Mouse (Mus musculus) midbrain, embryonic 11.5 days (tissue): ENCODE measurements around the gene Wdfy2. TPM values are rescaled to one million over a fixed set of nuclear protein-coding genes. Genes with fewer than 3 reads are reported as not detected.

Source experiments
- ATAC-seq: fragments of 200-750 bp; cut with Nextera tagmentation; 2 replicates; pipeline ENCODE4 v1.8.0; 2017; ENCODE audit warnings: moderate TSS enrichment, moderate library complexity; ENCODE audit not compliant: low FRiP score
- DNase-seq: peaks from one replicate; pipeline ENCODE4 v3.0.0; 2015; ENCODE audit warnings: low spot score; ENCODE audit errors: missing footprints
- H3K27ac ChIP-seq: fragments of 300-500 bp; sonication (generic); 2 replicates; pipeline ENCODE4 v1.5.1; 2014; ENCODE audit warnings: low read depth, low read length
- H3K27me3 ChIP-seq: fragments of 300-500 bp; sonication (generic); 2 replicates; pipeline ENCODE4 v1.6.1; 2014; ENCODE audit warnings: mild to moderate bottlenecking, low read length, moderate library complexity, mixed read lengths; ENCODE audit not compliant: control insufficient read depth, insufficient read depth
- H3K36me3 ChIP-seq: fragments of 300-500 bp; sonication (generic); 2 replicates; pipeline ENCODE4 v1.6.1; 2014; ENCODE audit warnings: mild to moderate bottlenecking, low read length, moderate library complexity, mixed read lengths; ENCODE audit not compliant: control insufficient read depth, insufficient read depth
- H3K4me1 ChIP-seq: fragments of 300-500 bp; sonication (generic); 2 replicates; pipeline ENCODE4 v1.6.1; 2014; ENCODE audit warnings: low read length; ENCODE audit not compliant: control insufficient read depth, insufficient read depth
- H3K4me2 ChIP-seq: fragments of 300-500 bp; sonication (generic); 2 replicates; pipeline ENCODE4 v1.6.1; 2014; ENCODE audit warnings: mild to moderate bottlenecking, moderate library complexity
- H3K4me3 ChIP-seq: fragments of 300-500 bp; sonication (generic); 2 replicates; pipeline ENCODE4 v1.5.1; 2014; ENCODE audit warnings: low read depth, low read length
- H3K9ac ChIP-seq: fragments of 300-500 bp; sonication (generic); 2 replicates; pipeline ENCODE4 v1.6.1; 2014; ENCODE audit warnings: low read length
- H3K9me3 ChIP-seq: fragments of 300-500 bp; sonication (generic); 2 replicates; pipeline ENCODE4 v1.6.1; 2016; ENCODE audit warnings: low read length; ENCODE audit not compliant: control insufficient read depth
- WGBS: fragments of 180-500 bp; shearing (Covaris S2); extraction: QIAGEN DNeasy Blood & Tissue Kit; methylation state at CpG from one replicate; pipeline ENCODE4 v1.1.7; 2014; 5-methylcytosine and 5-hydroxymethylcytosine counted together
- polyA plus RNA-seq: library from polyadenylated mRNA; unstranded; fragments of >200 nt; fragmentation: Nextera tagmentation; extraction: Ambion mirVana; gene quantifications from 2 replicates; pipeline ENCODE4 v1.2.1, GENCODE M21; 2014

Gene Wdfy2
- polyA plus RNA-seq, 1 experiment from 2014 or later: 15.9 TPM

- Histone ChIP-seq H3K27me3 (no peaks in the 10 kb centered on the region), H3K4me1 (peaks cover 28% of the 10 kb centered on the region), H3K4me2 (no peak overlapping the region)
Observed at GRCm38 (mm10) chr14:62880084-62880851, 42.8 kb downstream of the Wdfy2 start.

GRCm38 (mm10) chr14:62882061-62882614, 44.7 kb downstream of the Wdfy2 start:
- no peak overlapping the region for H3K9ac ChIP-seq
- H3K27me3 ChIP-seq: no peaks in the 10 kb centered on the region
- ATAC-seq: no peak
- H3K27ac ChIP-seq: no peak overlapping the region
- no peaks in the 10 kb centered on the region for H3K9me3 ChIP-seq
- H3K36me3 ChIP-seq: no peaks in the 10 kb centered on the region
- no peak overlapping the region for H3K4me3 ChIP-seq
- DNase-seq: peak; percentile 53
- 17% methylated on average over 4 of the region's 4 CpGs for WGBS
- peaks cover 28% of the 10 kb centered on the region for H3K4me1 ChIP-seq
- H3K4me2 ChIP-seq: no peak overlapping the region

More at GRCm38 (mm10) chr14:62880084-62880851, 42.8 kb downstream of the Wdfy2 start:
- 48% methylated on average over 5 of the region's 5 CpGs for WGBS
- peak overlapping the region; percentile 75 for H3K27ac ChIP-seq
- H3K9me3 ChIP-seq: no peaks in the 10 kb centered on the region
- no peaks in the 10 kb centered on the region for H3K36me3 ChIP-seq
- peak; percentile 79 for ATAC-seq
- no peak overlapping the region for H3K4me3 ChIP-seq
- H3K9ac ChIP-seq: no peak overlapping the region
- peak; percentile 87 for DNase-seq

- Histone ChIP-seq H3K4me2 (no peak overlapping the region), H3K36me3 (no peaks in the 10 kb centered on the region), H3K4me3 (no peak overlapping the region), H3K27me3 (no peaks in the 10 kb centered on the region), H3K27ac (no peak overlapping the region), H3K9me3 (no peaks in the 10 kb centered on the region), H3K4me1 (peaks cover 26% of the 10 kb centered on the region), H3K9ac (no peak overlapping the region)
- WGBS: 68% methylated on average over 1 of the region's 1 CpGs
- no peak for DNase-seq
- ATAC-seq: no peak
Observed at GRCm38 (mm10) chr14:62883551-62883950, 46.1 kb downstream of the Wdfy2 start.

- peaks cover 21% of the 10 kb centered on the region for H3K4me1 ChIP-seq
- ATAC-seq: no peak
- no peak overlapping the region for H3K9ac ChIP-seq
- 72% methylated on average over 5 of the region's 5 CpGs for WGBS
- H3K9me3 ChIP-seq: no peaks in the 10 kb centered on the region
- H3K27me3 ChIP-seq: no peaks in the 10 kb centered on the region
- H3K4me3 ChIP-seq: no peak overlapping the region
- no peak for DNase-seq
- no peaks in the 10 kb centered on the region for H3K36me3 ChIP-seq
- H3K27ac ChIP-seq: no peak overlapping the region
- no peak overlapping the region for H3K4me2 ChIP-seq
Observed at GRCm38 (mm10) chr14:62884171-62884570, 46.7 kb downstream of the Wdfy2 start.

- H3K4me2 ChIP-seq: no peak overlapping the region
- no peaks in the 10 kb centered on the region for H3K27me3 ChIP-seq
- WGBS: 76% methylated on average over 1 of the region's 1 CpGs
Observed at GRCm38 (mm10) chr14:62884639-62885038, 47.2 kb downstream of the Wdfy2 start.

GRCm38 (mm10) chr14:62885146-62885545, 47.7 kb downstream of the Wdfy2 start:
- ATAC-seq (no peak), DNase-seq (no peak)
- 94% methylated on average over 2 of the region's 2 CpGs for WGBS
- Histone ChIP-seq H3K9ac (no peak overlapping the region), H3K27ac (no peak overlapping the region), H3K4me1 (peaks cover 11% of the 10 kb centered on the region), H3K9me3 (no peaks in the 10 kb centered on the region), H3K27me3 (no peaks in the 10 kb centered on the region), H3K4me3 (no peak overlapping the region), H3K4me2 (no peak overlapping the region), H3K36me3 (no peaks in the 10 kb centered on the region)

More at GRCm38 (mm10) chr14:62884639-62885038, 47.2 kb downstream of the Wdfy2 start:
- Histone ChIP-seq H3K27ac (no peak overlapping the region), H3K9me3 (no peaks in the 10 kb centered on the region), H3K4me1 (peaks cover 16% of the 10 kb centered on the region), H3K36me3 (no peaks in the 10 kb centered on the region), H3K9ac (no peak overlapping the region), H3K4me3 (no peak overlapping the region)
- DNase-seq: no peak
- ATAC-seq: no peak

- Histone ChIP-seq H3K4me1 (no peaks in the 10 kb centered on the region), H3K27me3 (no peaks in the 10 kb centered on the region), H3K4me3 (no peak overlapping the region), H3K27ac (no peak overlapping the region), H3K36me3 (no peaks in the 10 kb centered on the region), H3K4me2 (no peak overlapping the region), H3K9ac (no peak overlapping the region), H3K9me3 (no peaks in the 10 kb centered on the region)
- DNase-seq (no peak), ATAC-seq (no peak)
- 95% methylated on average over 3 of the region's 3 CpGs for WGBS
Observed at GRCm38 (mm10) chr14:62891401-62891800, 53.9 kb downstream of the Wdfy2 start.

GRCm38 (mm10) chr14:62892771-62893641, 55.5 kb downstream of the Wdfy2 start:
- no peak overlapping the region for H3K4me3 ChIP-seq
- ATAC-seq: no peak
- no peak overlapping the region for H3K9ac ChIP-seq
- no peaks in the 10 kb centered on the region for H3K9me3 ChIP-seq
- H3K4me1 ChIP-seq: no peaks in the 10 kb centered on the region
- peak; percentile 51 for DNase-seq
- H3K4me2 ChIP-seq: no peak overlapping the region
- no peak overlapping the region for H3K27ac ChIP-seq
- WGBS: 78% methylated on average over 8 of the region's 8 CpGs
- no peaks in the 10 kb centered on the region for H3K27me3 ChIP-seq
- H3K36me3 ChIP-seq: no peaks in the 10 kb centered on the region
